In the genomic region with DNA sequence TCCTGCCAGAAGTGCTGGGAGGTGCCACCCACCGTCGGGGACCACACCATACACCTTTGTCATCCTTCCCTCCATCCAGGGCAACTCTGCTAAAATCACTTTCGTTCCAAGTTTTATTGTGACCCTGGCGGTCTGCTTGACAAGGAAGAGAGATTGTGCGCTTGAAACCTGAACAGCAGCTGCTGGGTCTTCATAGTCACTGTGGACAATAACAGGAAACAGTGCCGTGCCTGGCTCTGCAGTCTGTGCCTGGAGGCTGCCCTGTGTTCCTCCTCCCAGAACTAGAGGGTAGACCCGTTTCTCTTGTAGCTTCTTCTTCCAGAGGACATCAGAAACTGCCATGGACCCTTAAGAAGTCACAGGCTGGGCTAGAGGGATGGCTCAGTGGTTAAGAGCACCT, we compare ENCODE assay signal across 10 mouse cellular contexts.
"Had no signal": no experiment of that assay in that cellular context is flagged by ENCODE, and none has a peak within 500 bp of the region (broad histone marks: within the 10 kb centered on the region; RNA-seq: fewer than 3 reads in every experiment).

No protein-coding gene starts in this region.

- H3K36me3 ChIP-seq: kidney, embryonic 15.5 days; limb, embryonic 13.5 days; midbrain, embryonic 13.5 days had no signal

- H3K4me2 ChIP-seq: kidney, embryonic 15.5 days; limb, embryonic 13.5 days; midbrain, embryonic 13.5 days had no signal

- H3K27me3 ChIP-seq: limb, embryonic 13.5 days; midbrain, embryonic 13.5 days had no signal

- H3K27ac ChIP-seq: kidney, embryonic 15.5 days; limb, embryonic 13.5 days; liver, embryonic 14.5 days; midbrain, embryonic 13.5 days had no signal

- DNase-seq: kidney, adult 2 months; kidney, postnatal 14 days; left cerebral cortex, postnatal 4 days; lung, adult 2 months; right cerebral cortex, adult 18-20 months had no signal

- H3K4me1 ChIP-seq: midbrain, embryonic 13.5 days had no signal

- H3K9ac ChIP-seq: kidney, embryonic 15.5 days; limb, embryonic 13.5 days; liver, embryonic 14.5 days; midbrain, embryonic 13.5 days had no signal

- H3K9me3 ChIP-seq: kidney, embryonic 15.5 days; limb, embryonic 13.5 days; midbrain, embryonic 13.5 days had no signal

- H3K4me3 ChIP-seq: kidney, embryonic 15.5 days; limb, embryonic 13.5 days; midbrain, embryonic 13.5 days had no signal

- ATAC-seq: hindbrain, embryonic 16.5 days; midbrain, embryonic 13.5 days had no signal
